Mouse (Mus musculus): ENCODE measurements around the gene Phldb2. TPM values are rescaled to one million over a fixed set of nuclear protein-coding genes. Genes with fewer than 3 reads are reported as not detected.

The Phldb2 gene
- polyA plus RNA-seq, 1 experiment from 2014 or later: 24.3 TPM

- Histone ChIP-seq H3K9me3 (ENCODE audit: control insufficient read depth, low read length) (no peaks in the 10 kb centered on the region), H3K4me2 (peak overlapping the region; percentile 67), H3K4me1 (replicated peaks; ENCODE audit: control insufficient read depth, insufficient read depth, low read length) (peaks cover 9% of the 10 kb centered on the region; the same call in 1 of the 2 replicates), H3K27ac (ENCODE audit: low read depth, low read length) (peak overlapping the region; percentile 71), H3K4me3 (ENCODE audit: low read depth, low read length) (peak overlapping the region; percentile 62), H3K27me3 (replicated peaks; ENCODE audit: control insufficient read depth, insufficient read depth, low read length) (peaks cover 26% of the 10 kb centered on the region), H3K36me3 (ENCODE audit: control insufficient read depth, insufficient read depth, low read length) (no peaks in the 10 kb centered on the region), H3K9ac (ENCODE audit: low read depth, low read length) (peak overlapping the region; percentile 78)
- ATAC-seq (replicated peaks; ENCODE audit: low FRiP score) (peak; percentile 80), DNase-seq (ENCODE audit: low spot score) (peak; percentile 78)
- WGBS: under 1% methylated on average over 44 of the region's 45 CpGs
These were observed 109.2 kb downstream of the Phldb2 start for GRCm38 (mm10) chr16:45844049-45844780.

- Histone ChIP-seq H3K4me2 (peak overlapping the region; percentile 67), H3K4me3 (ENCODE audit: low read depth, low read length) (peak overlapping the region; percentile 62), H3K36me3 (ENCODE audit: control insufficient read depth, insufficient read depth, low read length) (no peaks in the 10 kb centered on the region), H3K27ac (ENCODE audit: low read depth, low read length) (peak overlapping the region; percentile 71), H3K9ac (ENCODE audit: low read depth, low read length) (peak overlapping the region; percentile 78), H3K27me3 (replicated peaks; ENCODE audit: control insufficient read depth, insufficient read depth, low read length) (peaks cover 26% of the 10 kb centered on the region), H3K4me1 (replicated peaks; ENCODE audit: control insufficient read depth, insufficient read depth, low read length) (peaks cover 12% of the 10 kb centered on the region; the same call in 1 of the 2 replicates), H3K9me3 (ENCODE audit: control insufficient read depth, low read length) (no peaks in the 10 kb centered on the region)
- DNase-seq (ENCODE audit: low spot score): peak; percentile 41
- 2% methylated on average over 16 of the region's 16 CpGs for WGBS
- no peak for ATAC-seq (replicated peaks; ENCODE audit: low FRiP score)
These were observed 110.0 kb downstream of the Phldb2 start for GRCm38 (mm10) chr16:45843351-45843891.

- DNase-seq (ENCODE audit: low spot score) (no peak), ATAC-seq (replicated peaks; ENCODE audit: low FRiP score) (no peak)
- H3K4me3 ChIP-seq (ENCODE audit: low read depth, low read length): peak overlapping the region; percentile 23; the same call in 1 of the 2 replicates
- 0 out of 2 replicates have a peak overlapping the region, but pooled peaks have one; percentile 9 for H3K9ac ChIP-seq (ENCODE audit: low read depth, low read length)
- H3K4me1 ChIP-seq (replicated peaks; ENCODE audit: control insufficient read depth, insufficient read depth, low read length): peaks cover 22% of the 10 kb centered on the region
- peak overlapping the region; percentile 67 for H3K4me2 ChIP-seq
- no peak overlapping the region for H3K27ac ChIP-seq (ENCODE audit: low read depth, low read length)
- H3K36me3 ChIP-seq (ENCODE audit: control insufficient read depth, insufficient read depth, low read length): no peaks in the 10 kb centered on the region
- peaks cover 26% of the 10 kb centered on the region for H3K27me3 ChIP-seq (replicated peaks; ENCODE audit: control insufficient read depth, insufficient read depth, low read length)
- H3K9me3 ChIP-seq (ENCODE audit: control insufficient read depth, low read length): no peaks in the 10 kb centered on the region
- 61% methylated on average over 4 of the region's 4 CpGs for WGBS
These were observed 111.0 kb downstream of the Phldb2 start for GRCm38 (mm10) chr16:45842440-45842839.

GRCm38 (mm10) chr16:45841806-45842205 is 111.6 kb downstream of the Phldb2 start:
- no peaks in the 10 kb centered on the region for H3K9me3 ChIP-seq (ENCODE audit: control insufficient read depth, low read length)
- H3K27me3 ChIP-seq (replicated peaks; ENCODE audit: control insufficient read depth, insufficient read depth, low read length): peaks cover 26% of the 10 kb centered on the region
- H3K27ac ChIP-seq (ENCODE audit: low read depth, low read length): no peak overlapping the region
- peaks cover 22% of the 10 kb centered on the region for H3K4me1 ChIP-seq (replicated peaks; ENCODE audit: control insufficient read depth, insufficient read depth, low read length)
- DNase-seq (ENCODE audit: low spot score) (no peak), ATAC-seq (replicated peaks; ENCODE audit: low FRiP score) (no peak)
- WGBS: 83% methylated on average over 3 of the region's 3 CpGs
- peak overlapping the region; percentile 67 for H3K4me2 ChIP-seq
- H3K36me3 ChIP-seq (ENCODE audit: control insufficient read depth, insufficient read depth, low read length): no peaks in the 10 kb centered on the region
- no peak overlapping the region for H3K9ac ChIP-seq (ENCODE audit: low read depth, low read length)
- no peak overlapping the region; the same call in 1 of the 2 replicates for H3K4me3 ChIP-seq (ENCODE audit: low read depth, low read length)

- Histone ChIP-seq H3K4me3 (ENCODE audit: low read depth, low read length) (no peak overlapping the region), H3K9me3 (ENCODE audit: control insufficient read depth, low read length) (no peaks in the 10 kb centered on the region), H3K9ac (ENCODE audit: low read depth, low read length) (no peak overlapping the region), H3K4me1 (replicated peaks; ENCODE audit: control insufficient read depth, insufficient read depth, low read length) (peaks cover 22% of the 10 kb centered on the region), H3K27ac (ENCODE audit: low read depth, low read length) (no peak overlapping the region), H3K36me3 (ENCODE audit: control insufficient read depth, insufficient read depth, low read length) (no peaks in the 10 kb centered on the region), H3K4me2 (no peak overlapping the region), H3K27me3 (replicated peaks; ENCODE audit: control insufficient read depth, insufficient read depth, low read length) (peaks cover 26% of the 10 kb centered on the region)
- no peak for DNase-seq (ENCODE audit: low spot score)
- no peak for ATAC-seq (replicated peaks; ENCODE audit: low FRiP score)
- WGBS: 78% methylated on average over 3 of the region's 3 CpGs
These were observed 112.4 kb downstream of the Phldb2 start for GRCm38 (mm10) chr16:45841016-45841415.

GRCm38 (mm10) chr16:45837541-45838342 is 115.7 kb downstream of the Phldb2 start:
- no peaks in the 10 kb centered on the region for H3K36me3 ChIP-seq (ENCODE audit: control insufficient read depth, insufficient read depth, low read length)
- no peak overlapping the region; the same call in 1 of the 2 replicates for H3K4me2 ChIP-seq
- H3K27me3 ChIP-seq (replicated peaks; ENCODE audit: control insufficient read depth, insufficient read depth, low read length): peaks cover 6% of the 10 kb centered on the region; the same call in 1 of the 2 replicates
- H3K9ac ChIP-seq (ENCODE audit: low read depth, low read length): no peak overlapping the region
- H3K4me3 ChIP-seq (ENCODE audit: low read depth, low read length): no peak overlapping the region
- ATAC-seq (replicated peaks; ENCODE audit: low FRiP score) (no peak), DNase-seq (ENCODE audit: low spot score) (no peak)
- WGBS: 52% methylated on average over 5 of the region's 5 CpGs
- no peaks in the 10 kb centered on the region for H3K9me3 ChIP-seq (ENCODE audit: control insufficient read depth, low read length)
- no peak overlapping the region for H3K27ac ChIP-seq (ENCODE audit: low read depth, low read length)
- peaks cover 22% of the 10 kb centered on the region for H3K4me1 ChIP-seq (replicated peaks; ENCODE audit: control insufficient read depth, insufficient read depth, low read length)

GRCm38 (mm10) chr16:45832747-45833108 is 120.7 kb downstream of the Phldb2 start:
- no peak; the same call in 1 of the 2 replicates for ATAC-seq (replicated peaks; ENCODE audit: low FRiP score)
- peak overlapping the region; percentile 32 for H3K27ac ChIP-seq (ENCODE audit: low read depth, low read length)
- no peak for DNase-seq (ENCODE audit: low spot score)
- no peak overlapping the region for H3K9ac ChIP-seq (ENCODE audit: low read depth, low read length)
- no peak overlapping the region for H3K4me2 ChIP-seq
- H3K4me3 ChIP-seq (ENCODE audit: low read depth, low read length): no peak overlapping the region
- H3K9me3 ChIP-seq (ENCODE audit: control insufficient read depth, low read length): no peaks in the 10 kb centered on the region
- H3K36me3 ChIP-seq (ENCODE audit: control insufficient read depth, insufficient read depth, low read length): no peaks in the 10 kb centered on the region
- WGBS: 36% methylated on average over 6 of the region's 6 CpGs
- no peaks in the 10 kb centered on the region for H3K27me3 ChIP-seq (replicated peaks; ENCODE audit: control insufficient read depth, insufficient read depth, low read length)
- peaks cover 23% of the 10 kb centered on the region for H3K4me1 ChIP-seq (replicated peaks; ENCODE audit: control insufficient read depth, insufficient read depth, low read length)

- H3K4me3 ChIP-seq (ENCODE audit: low read depth, low read length): no peak overlapping the region
- H3K4me1 ChIP-seq (replicated peaks; ENCODE audit: control insufficient read depth, insufficient read depth, low read length): peaks cover 20% of the 10 kb centered on the region
- H3K9ac ChIP-seq (ENCODE audit: low read depth, low read length): no peak overlapping the region
- ATAC-seq (replicated peaks; ENCODE audit: low FRiP score) (0 out of 2 replicates have a peak, but pooled peaks have one; percentile 41), DNase-seq (ENCODE audit: low spot score) (no peak)
- H3K9me3 ChIP-seq (ENCODE audit: control insufficient read depth, low read length): no peaks in the 10 kb centered on the region
- peak overlapping the region; percentile 5 for H3K4me2 ChIP-seq
- H3K27me3 ChIP-seq (replicated peaks; ENCODE audit: control insufficient read depth, insufficient read depth, low read length): no peaks in the 10 kb centered on the region
- peak overlapping the region; percentile 54 for H3K27ac ChIP-seq (ENCODE audit: low read depth, low read length)
- 49% methylated on average over 8 of the region's 8 CpGs for WGBS
- H3K36me3 ChIP-seq (ENCODE audit: control insufficient read depth, insufficient read depth, low read length): no peaks in the 10 kb centered on the region
These were observed 121.2 kb downstream of the Phldb2 start for GRCm38 (mm10) chr16:45832061-45832746.

Data from liver, embryonic 11.5 days (tissue).